Mouse (Mus musculus): ENCODE measurements around the gene Wdr89.

- TF ChIP-seq CTCF (IDR thresholded peaks at IDR 0.05; ENCODE audit: low read depth, low read length): no peak
- TF ChIP-seq POLR2AphosphoS5 (IDR thresholded peaks at IDR 0.05; ENCODE audit: insufficient replicate concordance, low read depth, low read length): no peak
Measured at GRCm38 (mm10) chr12:75616841-75617240, 52.5 kb downstream of the Wdr89 start.
